9 mouse cellular contexts compared by ENCODE assay signal in genomic region chr6:134602371-134603003, GRCm38 (mm10). TPM values are rescaled to one million over a fixed set of nuclear protein-coding genes. Genes with fewer than 3 reads are reported as not detected.
DNase-seq lines count a peak whose midpoint lies in the region; ATAC-seq and TF ChIP-seq lines count a peak whose summit lies in the region.
"Had no signal": no experiment of that assay in that cellular context is flagged by ENCODE, and none has a peak within 500 bp of the region (broad histone marks: within the 10 kb centered on the region; RNA-seq: fewer than 3 reads in every experiment).

No protein-coding gene starts in this region.

- H3K4me2 ChIP-seq in neural tube, embryonic 15.5 days: no peak overlapping the region
- H3K4me2 ChIP-seq: lung, embryonic 15.5 days had no signal

- DNase-seq in MEL (ENCODE audit: low read depth, low spot score): no peak
- DNase-seq in adipocyte (ENCODE audit: low spot score): peak; percentile 97
- DNase-seq in kidney, adult 11 months: peak; percentile 66
- DNase-seq in kidney, postnatal 36 days: peak; percentile 53 to 71
- no peak for DNase-seq in cerebellum, adult 9-11 months
- no peak for DNase-seq in thymus, postnatal 10 days (ENCODE audit: low spot score in 2 of 2)

- H3K9me3 ChIP-seq in MEL (replicated peaks; ENCODE audit: insufficient read depth, low read length): no peaks in the 10 kb centered on the region
- H3K9me3 ChIP-seq in neural tube, embryonic 15.5 days (replicated peaks): no peaks in the 10 kb centered on the region
- H3K9me3 ChIP-seq: lung, embryonic 15.5 days had no signal

- H3K36me3 ChIP-seq in MEL (ENCODE audit: control insufficient read depth in 1 of 2, insufficient read depth in 2 of 2, low read length in 2 of 2): peaks cover 0 to 2% of the 10 kb centered on the region in 2 experiments; a peak in 2 of 4 replicates
- H3K36me3 ChIP-seq in neural tube, embryonic 15.5 days: no peaks in the 10 kb centered on the region
- H3K36me3 ChIP-seq: lung, embryonic 15.5 days had no signal

- H3K9ac ChIP-seq in MEL (ENCODE audit: control insufficient read depth, low read depth, low read length, poor library complexity, severe bottlenecking): peak overlapping the region; percentile 31
- no peak overlapping the region for H3K9ac ChIP-seq in neural tube, embryonic 15.5 days (replicated peaks)
- H3K9ac ChIP-seq: lung, embryonic 15.5 days had no signal

- no peak for TF ChIP-seq POLR2A in MEL (IDR thresholded peaks at IDR 0.05; ENCODE audit: control insufficient read depth in 1 of 2, insufficient read depth in 1 of 2, low read depth in 1 of 2, low read length in 2 of 2, poor library complexity in 1 of 2)

- H3K27ac ChIP-seq in MEL (ENCODE audit: control insufficient read depth, low read depth, low read length): no peak overlapping the region
- no peak overlapping the region for H3K27ac ChIP-seq in neural tube, embryonic 15.5 days (replicated peaks)
- H3K27ac ChIP-seq: lung, embryonic 15.5 days had no signal

- 48% methylated on average over 10 of the region's 10 CpGs for WGBS in neural tube, embryonic 15.5 days

- peaks cover 2% of the 10 kb centered on the region in 2 experiments for H3K4me1 ChIP-seq in MEL (ENCODE audit: control insufficient read depth in 1 of 2, insufficient read depth in 2 of 2, low read length in 2 of 2)
- no peaks in the 10 kb centered on the region for H3K4me1 ChIP-seq in neural tube, embryonic 15.5 days

- H3K79me2 ChIP-seq in MEL (ENCODE audit: control insufficient read depth, insufficient read depth, low read length, poor library complexity): no peaks in the 10 kb centered on the region

- TF ChIP-seq RAD21 in MEL (IDR thresholded peaks at IDR 0.05; ENCODE audit: low read depth, low read length): no peak

- no peak for TF ChIP-seq CTCF in MEL (IDR thresholded peaks at IDR 0.05 in 2 of 3, conservative IDR thresholded peaks at IDR 0.05 in 1 of 3; ENCODE audit: control insufficient read depth in 1 of 3, insufficient read depth in 1 of 3, low read depth in 2 of 3, low read length in 3 of 3, poor library complexity in 1 of 3, severe bottlenecking in 1 of 3)

- peak overlapping the region; percentile 12 to 46 for H3K4me3 ChIP-seq in MEL (ENCODE audit: control insufficient read depth in 1 of 2, insufficient read depth in 1 of 2, low read depth in 2 of 2, low read length in 2 of 2)
- no peak overlapping the region for H3K4me3 ChIP-seq in neural tube, embryonic 15.5 days (replicated peaks)
- H3K4me3 ChIP-seq: lung, embryonic 15.5 days had no signal

- no peak for TF ChIP-seq EP300 in MEL (IDR thresholded peaks at IDR 0.05; ENCODE audit: low read depth in 1 of 2, low read length in 2 of 2)

- ATAC-seq in neural tube, embryonic 15.5 days (ENCODE audit: low FRiP score): no peak
- ATAC-seq: forebrain, embryonic 16.5 days had no signal

- H3K27me3 ChIP-seq in MEL (ENCODE audit: control insufficient read depth in 1 of 2, insufficient read depth in 2 of 2, low read length in 2 of 2): no peaks in the 10 kb centered on the region
- no peaks in the 10 kb centered on the region for H3K27me3 ChIP-seq in neural tube, embryonic 15.5 days (replicated peaks)
- H3K27me3 ChIP-seq: lung, embryonic 15.5 days had no signal

TF ChIP-seq in MEL, 35 proteins besides CTCF, POLR2A, EP300 and RAD21:
- TF ChIP-seq HCFC1 (IDR thresholded peaks at IDR 0.05; ENCODE audit: low read depth, low read length): no peak
- no peak for TF ChIP-seq GABPA (IDR thresholded peaks at IDR 0.05; ENCODE audit: low read depth, low read length)
- no peak for TF ChIP-seq POLR2AphosphoS2 (IDR thresholded peaks at IDR 0.05; ENCODE audit: low read length)
- TF ChIP-seq CHD2 (IDR thresholded peaks at IDR 0.05; ENCODE audit: low read length): no peak
- TF ChIP-seq ETS1 (IDR thresholded peaks at IDR 0.05; ENCODE audit: low read depth, low read length): no peak
- TF ChIP-seq TCF12 (IDR thresholded peaks at IDR 0.05; ENCODE audit: low read depth, low read length): no peak

RNA-seq across cellular contexts. Expression of gene Mansc1, which starts 29.8 kb away (rescaled TPM):
- total RNA-seq in MEL (2012; rRNA removed): not detected in 2 replicates
- polyA plus RNA-seq in MEL (2012; ENCODE audit: insufficient read depth in 1 of 2, insufficient read length in 2 of 2, low read depth in 1 of 2, low replicate concordance in 2 of 2, missing spikeins in 1 of 2): not detected
- 0.99 and 2.0 TPM in 2 replicates for polyA plus RNA-seq in neural tube, embryonic 15.5 days (2015; fragmentation: Nextera tagmentation; extraction: Ambion mirVana)

RNA-seq across cellular contexts. Expression of gene Lrp6, which starts 35.7 kb away (rescaled TPM):
- total RNA-seq in MEL (2012; rRNA removed): 13.1 and 13.4 TPM in 2 replicates
- 10 to 100 TPM; 17.2 to 25.7 TPM for polyA plus RNA-seq in MEL (2012; ENCODE audit: insufficient read depth in 1 of 2, insufficient read length in 2 of 2, low read depth in 1 of 2, low replicate concordance in 2 of 2, missing spikeins in 1 of 2)
- polyA plus RNA-seq in neural tube, embryonic 15.5 days (2015; fragmentation: Nextera tagmentation; extraction: Ambion mirVana): 14.6 and 17.9 TPM in 2 replicates

RNA-seq across cellular contexts. Expression of gene Borcs5, which starts 36.8 kb away (rescaled TPM):
- 7.7 and 8.7 TPM in 2 replicates for total RNA-seq in MEL (2012; rRNA removed)
- polyA plus RNA-seq in MEL (2012; ENCODE audit: insufficient read depth in 1 of 2, insufficient read length in 2 of 2, low read depth in 1 of 2, low replicate concordance in 2 of 2, missing spikeins in 1 of 2): 10 to 100 TPM in 1 of 2 experiments, not detected in 1; 13.0 TPM
- polyA plus RNA-seq in neural tube, embryonic 15.5 days (2015; fragmentation: Nextera tagmentation; extraction: Ambion mirVana): 36.1 and 44.3 TPM in 2 replicates

Comparison
In these comparisons a context has a peak if more than half of its experiments do, and no peak if none do; other contexts are left out.
1. DNase-seq: peak in adipocyte (single experiment), kidney, adult 11 months (single experiment) and kidney, postnatal 36 days (2 of 2); none in MEL (single experiment), cerebellum, adult 9-11 months (single experiment) and thymus, postnatal 10 days (0 of 2).